Mouse (Mus musculus) stomach, embryonic 15.5 days (tissue): ENCODE results near the gene Cyp4a14. TPM values are rescaled to one million over a fixed set of nuclear protein-coding genes. Genes with fewer than 3 reads are reported as not detected.
"Not testable (repeated sequence)": the region's sequence is repeated elsewhere in the genome, so short reads cannot be mapped to it uniquely, and the experiment has no call there.

Source experiments
- ATAC-seq: fragments of 200-750 bp; cut with Nextera tagmentation; 2 replicates; pipeline ENCODE4 v1.8.0; 2017; ENCODE audit warnings: low read depth, moderate number of reproducible peaks, moderate TSS enrichment; ENCODE audit not compliant: insufficient read depth, low FRiP score
- H3K27ac ChIP-seq: fragments of 300-500 bp; sonication (generic); 2 replicates; pipeline ENCODE4 v1.5.1; 2015; ENCODE audit warnings: mild to moderate bottlenecking, inconsistent platforms
- H3K27me3 ChIP-seq: fragments of 300-500 bp; sonication (generic); replicated peaks from 2 replicates; pipeline ENCODE4 v1.6.1; 2015; ENCODE audit warnings: inconsistent platforms
- H3K36me3 ChIP-seq: fragments of 300-500 bp; sonication (generic); 2 replicates; pipeline ENCODE4 v1.6.1; 2015; ENCODE audit warnings: inconsistent platforms
- H3K4me1 ChIP-seq: fragments of 300-500 bp; sonication (generic); 2 replicates; pipeline ENCODE4 v1.6.1; 2015; ENCODE audit warnings: inconsistent platforms
- H3K4me2 ChIP-seq: fragments of 300-500 bp; sonication (generic); 2 replicates; pipeline ENCODE4 v1.6.1; 2015; ENCODE audit warnings: mild to moderate bottlenecking, inconsistent platforms
- H3K4me3 ChIP-seq: fragments of 300-500 bp; sonication (generic); replicated peaks from 2 replicates; pipeline ENCODE4 v1.5.1; 2015; ENCODE audit warnings: inconsistent platforms
- H3K9ac ChIP-seq: fragments of 300-500 bp; sonication (generic); 2 replicates; pipeline ENCODE4 v1.6.1; 2015; ENCODE audit warnings: inconsistent platforms
- H3K9me3 ChIP-seq: fragments of 300-500 bp; sonication (generic); 2 replicates; pipeline ENCODE4 v1.6.1; 2016; ENCODE audit warnings: inconsistent platforms
- WGBS: fragments of 180-500 bp; shearing (Covaris S2); methylation state at CpG from one replicate; pipeline ENCODE4 v1.1.7; 2015; 5-methylcytosine and 5-hydroxymethylcytosine counted together
- polyA plus RNA-seq: library from polyadenylated mRNA; unstranded; fragments of >200 nt; fragmentation: Nextera tagmentation; extraction: Ambion mirVana; gene quantifications from 2 replicates; pipeline ENCODE4 v1.2.1, GENCODE M21; 2015

The Cyp4a14 gene
- not detected in 2 replicates for polyA plus RNA-seq

DNA sequence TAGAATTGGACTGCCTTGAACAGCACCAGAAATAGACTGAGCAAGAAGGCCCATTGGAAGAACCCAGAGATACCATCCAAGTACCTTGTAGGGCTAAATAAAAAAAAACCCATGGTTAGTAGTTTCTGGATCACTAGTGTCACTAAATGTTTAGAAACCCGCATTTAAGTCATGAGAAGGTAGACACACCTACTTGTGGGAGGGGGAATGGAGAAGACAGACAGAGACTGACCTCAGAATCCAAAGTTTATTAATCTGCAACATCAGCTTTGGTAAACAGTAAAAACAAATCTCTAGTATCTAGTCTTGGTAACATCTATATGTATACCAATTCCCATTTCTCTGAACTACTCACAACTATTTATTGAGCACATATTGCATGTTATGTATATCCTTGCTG is at the start of gene Cyp4a14:
Gene Cyp4a14 (minus strand): TSS at position 142 of the 400 bp plus-strand sequence.
- Histone ChIP-seq H3K4me3 (no peak within 1 kb of the TSS), H3K9me3 (no peaks in the 10 kb centered on the region), H3K27ac (no peak within 1 kb of the TSS), H3K36me3 (no peaks in the 10 kb centered on the region), H3K27me3 (no peaks in the 10 kb centered on the region), H3K4me2 (no peak within 1 kb of the TSS), H3K4me1 (no peaks in the 10 kb centered on the region), H3K9ac (no peak within 1 kb of the TSS)
- WGBS: 82% methylated on average over 1 of the region's 1 CpGs
- ATAC-seq: no peak

DNA sequence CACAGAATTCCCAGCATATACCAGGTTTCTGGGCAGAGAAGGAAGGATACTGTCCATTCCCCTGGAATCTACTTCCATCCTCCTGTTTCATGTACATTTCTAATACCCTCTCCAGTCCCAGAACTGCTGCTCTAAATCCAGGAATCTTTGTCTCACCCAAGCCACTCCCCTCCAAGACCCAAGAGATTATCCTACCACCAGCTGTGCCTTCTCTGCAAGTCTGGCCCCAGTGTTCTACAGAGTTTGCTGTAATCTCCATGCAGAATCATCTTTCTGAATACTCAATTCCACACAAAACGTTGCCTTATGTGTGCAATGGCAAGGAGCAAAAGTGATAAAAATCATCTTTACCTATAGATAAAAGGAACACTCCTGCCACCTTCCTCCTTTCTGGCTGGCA is 49.2 kb upstream of the Cyp4a14 start:
- WGBS: 40% methylated on average over 1 of the region's 1 CpGs
- H3K27ac ChIP-seq: no peak overlapping the region
- no peak overlapping the region for H3K4me2 ChIP-seq
- no peaks in the 10 kb centered on the region for H3K36me3 ChIP-seq
- H3K9me3 ChIP-seq: no peaks in the 10 kb centered on the region
- ATAC-seq: no peak
- H3K4me1 ChIP-seq: no peaks in the 10 kb centered on the region
- no peak overlapping the region for H3K9ac ChIP-seq
- H3K27me3 ChIP-seq: no peaks in the 10 kb centered on the region
- H3K4me3 ChIP-seq: no peak overlapping the region

DNA sequence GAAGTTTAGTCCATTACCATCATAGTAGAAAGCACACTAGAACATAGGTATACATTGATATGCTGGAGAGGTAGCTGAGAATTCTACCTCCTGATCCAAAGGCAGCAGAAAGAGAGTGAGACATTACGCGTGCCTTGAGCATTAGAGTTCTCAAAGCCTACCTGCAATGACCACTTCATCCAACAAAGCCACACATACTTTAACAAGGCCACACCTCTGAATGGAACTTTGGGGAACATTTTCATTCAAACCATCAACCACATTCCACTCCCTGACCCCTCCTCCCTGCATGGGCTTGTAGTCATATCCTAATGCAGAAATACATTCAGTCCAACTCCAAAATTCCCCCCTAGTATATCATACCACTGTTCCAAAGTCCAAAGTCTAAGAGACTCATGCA is 25.8 kb upstream of the Cyp4a14 start:
- Histone ChIP-seq H3K9ac (no peak overlapping the region), H3K27me3 (no peaks in the 10 kb centered on the region), H3K9me3 (no peaks in the 10 kb centered on the region), H3K4me2 (no peak overlapping the region), H3K4me3 (no peak overlapping the region), H3K4me1 (no peaks in the 10 kb centered on the region), H3K27ac (no peak overlapping the region), H3K36me3 (no peaks in the 10 kb centered on the region)
- 97% methylated on average over 2 of the region's 2 CpGs for WGBS
- no peak for ATAC-seq

- ATAC-seq: no peak
- H3K9me3 ChIP-seq: no peaks in the 10 kb centered on the region
- no peaks in the 10 kb centered on the region for H3K36me3 ChIP-seq
- no peaks in the 10 kb centered on the region for H3K4me1 ChIP-seq
- H3K27me3 ChIP-seq: no peaks in the 10 kb centered on the region
- no peak overlapping the region for H3K9ac ChIP-seq
- no peak overlapping the region for H3K27ac ChIP-seq
- H3K4me3 ChIP-seq: no peak overlapping the region
- no peak overlapping the region for H3K4me2 ChIP-seq
- 74% methylated on average over 4 of the region's 4 CpGs for WGBS
These were observed 23.5 kb upstream of the Cyp4a14 start for GRCm38 (mm10) chr4:115519444-115519843.

GRCm38 (mm10) chr4:115518000-115518399 is 22.1 kb upstream of the Cyp4a14 start, which contains the start of gene Cyp4a10:
Cyp4a10 (plus strand) TSS chr4:115518264.
- H3K4me1 ChIP-seq, H3K27ac ChIP-seq, H3K9ac ChIP-seq, H3K27me3 ChIP-seq, ATAC-seq, H3K4me2 ChIP-seq, H3K4me3 ChIP-seq, H3K36me3 ChIP-seq, H3K9me3 ChIP-seq: not testable (repeated sequence)
- 77% methylated on average over 5 of the region's 5 CpGs for WGBS

DNA sequence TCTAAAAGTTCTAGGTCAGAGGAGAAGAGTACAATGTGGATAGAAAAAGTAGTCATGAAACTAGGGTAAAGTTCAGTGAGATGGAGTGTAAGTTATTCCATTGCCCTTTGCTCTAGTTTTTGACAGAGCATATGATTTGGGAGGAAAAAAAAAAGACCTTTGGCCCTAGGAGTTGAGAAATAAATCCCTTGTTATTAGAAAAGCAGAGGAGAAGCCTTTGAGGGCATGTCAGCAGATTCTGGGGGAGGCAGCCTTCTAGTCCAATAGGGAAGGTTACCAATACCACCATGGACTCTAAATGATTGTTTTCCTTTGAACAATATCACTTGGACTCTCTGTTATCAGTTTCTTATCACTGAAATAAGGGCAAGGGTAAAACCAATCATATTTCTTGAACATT is 18.0 kb upstream of the Cyp4a14 start:
- ATAC-seq, H3K27me3 ChIP-seq: not testable (repeated sequence)

DNA sequence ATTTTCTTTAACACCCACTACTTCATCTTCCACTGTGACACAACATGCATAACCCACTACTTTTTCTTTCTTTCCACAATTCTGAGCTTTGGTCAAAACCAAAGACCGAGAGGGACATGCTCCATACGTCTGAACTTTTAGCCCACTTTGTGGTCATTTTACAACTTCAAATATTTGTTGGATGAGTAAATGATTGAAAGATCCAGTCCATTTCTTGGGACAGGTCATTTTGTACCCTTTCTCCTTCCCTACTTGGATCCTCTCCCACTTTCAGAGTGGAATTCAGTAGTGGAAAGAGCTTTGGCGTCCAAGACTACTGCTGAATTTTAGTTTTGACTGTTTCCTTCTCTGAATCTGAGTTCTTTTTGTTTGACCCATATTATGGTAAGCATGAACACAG is 1.5 kb upstream of the Cyp4a14 start:
- H3K4me2 ChIP-seq: no peak overlapping the region
- no peak for ATAC-seq
- H3K27me3 ChIP-seq: no peaks in the 10 kb centered on the region
- WGBS: 65% methylated on average over 3 of the region's 3 CpGs
- no peak overlapping the region for H3K9ac ChIP-seq
- H3K4me1 ChIP-seq: no peaks in the 10 kb centered on the region
- no peaks in the 10 kb centered on the region for H3K9me3 ChIP-seq
- H3K4me3 ChIP-seq: no peak overlapping the region
- H3K27ac ChIP-seq: no peak overlapping the region
- no peaks in the 10 kb centered on the region for H3K36me3 ChIP-seq

More for the DNA sequence above, 18.0 kb upstream of the Cyp4a14 start:
- H3K9me3 ChIP-seq, H3K9ac ChIP-seq, H3K27ac ChIP-seq, H3K36me3 ChIP-seq, H3K4me3 ChIP-seq, H3K4me2 ChIP-seq, H3K4me1 ChIP-seq: not testable (repeated sequence)

- Histone ChIP-seq H3K27ac (no peak overlapping the region), H3K9ac (no peak overlapping the region), H3K4me3 (no peak overlapping the region), H3K36me3 (no peaks in the 10 kb centered on the region), H3K27me3 (no peaks in the 10 kb centered on the region), H3K9me3 (no peaks in the 10 kb centered on the region), H3K4me1 (no peaks in the 10 kb centered on the region), H3K4me2 (no peak overlapping the region)
- 68% methylated on average over 6 of the region's 6 CpGs for WGBS
- no peak for ATAC-seq
These were observed 14.8 kb downstream of the Cyp4a14 start for GRCm38 (mm10) chr4:115481006-115481652.

DNA sequence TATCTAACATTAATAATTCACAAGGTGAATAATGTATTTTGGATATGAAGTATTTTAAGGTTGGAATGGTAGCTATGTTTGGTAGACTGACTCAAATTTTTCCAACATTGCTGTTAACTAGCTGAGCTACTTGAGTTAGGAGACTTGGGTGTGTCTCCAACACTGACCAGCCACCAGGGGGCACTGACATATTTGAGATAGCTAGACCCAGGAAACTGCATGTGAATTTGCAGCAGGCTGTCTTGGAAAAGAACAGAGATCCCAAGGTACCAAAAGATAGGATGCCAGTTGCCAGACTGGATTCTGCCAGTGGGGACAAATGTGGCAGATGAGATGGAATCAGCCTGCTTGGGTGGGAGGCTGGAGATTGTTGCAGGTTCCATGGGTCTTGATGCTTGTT is 19.9 kb downstream of the Cyp4a14 start:
- H3K9ac ChIP-seq, H3K27me3 ChIP-seq, H3K4me1 ChIP-seq, H3K9me3 ChIP-seq, ATAC-seq, H3K4me2 ChIP-seq, H3K4me3 ChIP-seq, H3K36me3 ChIP-seq, H3K27ac ChIP-seq: not testable (repeated sequence)

DNA sequence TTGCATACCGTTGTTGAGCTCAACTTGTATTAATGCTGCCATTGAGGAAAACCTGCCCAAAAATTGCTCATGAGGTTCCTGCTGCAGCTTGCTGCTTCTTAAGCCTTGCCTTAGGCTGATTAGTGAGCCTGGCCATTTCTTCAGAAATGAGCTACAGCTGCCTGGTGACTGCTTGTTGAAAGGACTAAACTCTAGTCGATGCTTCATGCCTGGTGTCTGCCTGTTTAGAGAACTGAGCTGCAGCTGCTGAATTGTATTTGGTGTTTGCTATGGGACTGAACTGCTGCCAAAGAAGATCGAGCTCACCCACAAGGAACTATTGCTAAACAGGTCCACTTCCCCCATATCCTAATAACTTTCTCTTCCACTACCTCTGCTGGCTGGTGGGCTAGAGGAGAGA is 22.4 kb downstream of the Cyp4a14 start:
- not testable (repeated sequence) for H3K4me2 ChIP-seq, H3K9ac ChIP-seq, ATAC-seq, H3K27me3 ChIP-seq, H3K9me3 ChIP-seq, H3K4me1 ChIP-seq, H3K36me3 ChIP-seq, H3K4me3 ChIP-seq, H3K27ac ChIP-seq
- WGBS: 66% methylated on average over 3 of the region's 3 CpGs

DNA sequence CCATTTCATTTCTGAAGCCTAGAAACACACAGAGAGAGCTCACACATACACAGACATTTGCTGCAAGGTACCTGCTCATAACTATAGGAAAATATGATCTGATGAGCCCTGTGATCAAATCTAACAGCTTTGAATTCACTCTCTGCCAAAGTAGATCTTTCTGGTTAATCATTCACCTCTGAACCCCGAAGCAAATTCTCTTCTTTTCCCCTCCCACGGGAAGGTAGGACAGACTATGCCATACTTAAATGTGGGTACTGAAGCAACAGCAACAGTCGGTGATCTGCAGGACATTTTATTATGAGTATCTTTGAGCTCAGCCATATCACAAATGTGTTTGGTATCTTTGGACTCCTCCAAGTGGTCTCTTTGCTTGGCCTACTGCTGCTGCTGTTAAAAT is 43.6 kb downstream of the Cyp4a14 start, which contains the start of gene Cyp4a30b:
Gene Cyp4a30b (plus strand): TSS at position 301 of the 400 bp plus-strand sequence.
- no peak for ATAC-seq
- no peaks in the 10 kb centered on the region for H3K36me3 ChIP-seq
- no peak within 1 kb of the TSS for H3K9ac ChIP-seq
- no peaks in the 10 kb centered on the region for H3K9me3 ChIP-seq
- 65% methylated on average over 3 of the region's 3 CpGs for WGBS
- H3K4me1 ChIP-seq: no peaks in the 10 kb centered on the region
- H3K27ac ChIP-seq: no peak within 1 kb of the TSS
- no peak within 1 kb of the TSS for H3K4me3 ChIP-seq
- H3K4me2 ChIP-seq: no peak within 1 kb of the TSS
- H3K27me3 ChIP-seq: no peaks in the 10 kb centered on the region

- 66% methylated on average over 3 of the region's 3 CpGs for WGBS
- Histone ChIP-seq H3K4me1 (no peaks in the 10 kb centered on the region), H3K27ac (no peak overlapping the region), H3K4me3 (no peak overlapping the region), H3K27me3 (no peaks in the 10 kb centered on the region), H3K36me3 (no peaks in the 10 kb centered on the region), H3K4me2 (no peak overlapping the region), H3K9ac (no peak overlapping the region), H3K9me3 (no peaks in the 10 kb centered on the region)
- ATAC-seq: no peak
These were observed 45.3 kb downstream of the Cyp4a14 start for GRCm38 (mm10) chr4:115450577-115451137.
